Mouse (Mus musculus) thymus, postnatal 0 days (tissue): ENCODE measurements around the gene Apex1. TPM values are rescaled to one million over a fixed set of nuclear protein-coding genes. Genes with fewer than 3 reads are reported as not detected.
"Not testable (repeated sequence)": the region's sequence is repeated elsewhere in the genome, so short reads cannot be mapped to it uniquely, and the experiment has no call there.

Experiments used
- DNase-seq: peaks from one replicate; pipeline ENCODE4 v3.0.0-alpha.2; 2015; ENCODE audit warnings: low spot score
- polyA plus RNA-seq: library from polyadenylated mRNA; unstranded; fragments of >200 nt; fragmentation: Nextera tagmentation; extraction: Ambion mirVana; gene quantifications from 2 replicates; pipeline ENCODE4 v1.2.1, GENCODE M21; 2015

Apex1 gene
- polyA plus RNA-seq, 1 experiment from 2014 or later: 165 TPM

GRCm38 (mm10) chr14:50969041-50969440 is 44.3 kb downstream of the Apex1 start:
- no peak for DNase-seq

DNA sequence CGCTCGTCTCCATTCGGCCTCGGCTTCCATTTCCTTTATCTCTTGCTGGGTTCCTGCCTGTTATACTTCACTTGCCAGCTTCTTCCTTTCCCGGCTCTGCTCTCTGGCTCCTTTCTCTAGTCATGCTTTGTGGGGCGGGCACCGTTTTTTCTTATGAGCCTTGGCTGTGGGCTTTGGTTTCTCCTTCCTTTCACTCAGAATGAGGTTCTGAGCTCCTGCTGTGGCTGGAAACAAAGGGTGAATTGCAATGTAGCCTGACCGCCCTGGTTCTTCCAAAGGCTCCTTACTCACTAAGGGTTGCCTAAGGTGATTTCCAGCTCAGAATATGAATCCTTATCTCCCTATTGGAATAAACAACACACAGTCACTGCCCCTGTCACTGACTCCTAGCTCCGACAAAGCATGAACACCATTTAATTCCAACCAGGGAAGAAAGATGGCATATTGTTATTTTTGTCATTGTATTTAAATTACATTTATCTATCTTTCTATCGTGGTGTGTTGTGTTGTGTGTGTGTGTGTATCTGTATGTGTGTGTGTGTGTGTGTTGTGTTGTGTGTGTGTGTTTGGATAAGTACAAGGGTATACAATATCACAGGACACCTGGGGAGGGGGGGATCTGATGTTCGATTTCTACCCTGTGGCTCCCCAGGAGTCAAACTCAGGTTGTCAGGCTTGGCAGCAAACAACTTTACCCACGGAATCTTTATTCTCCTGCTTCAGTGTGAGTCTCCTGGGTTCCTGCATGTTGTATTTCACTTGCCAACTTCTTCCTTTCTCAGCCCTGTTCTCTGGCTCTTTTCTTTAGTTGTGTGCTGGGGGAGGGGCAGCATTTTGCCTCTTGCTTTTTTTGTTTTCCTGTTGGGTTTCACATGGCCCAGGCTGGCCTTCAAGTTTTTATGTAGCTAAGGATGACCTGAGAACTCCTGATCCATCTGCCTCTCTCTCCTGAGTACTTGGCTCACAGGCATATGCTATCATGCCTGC is 45.1 kb downstream of the Apex1 start:
- DNase-seq: no peak

- no peak for DNase-seq
These were observed 46.1 kb downstream of the Apex1 start for GRCm38 (mm10) chr14:50970822-50971221.

DNA sequence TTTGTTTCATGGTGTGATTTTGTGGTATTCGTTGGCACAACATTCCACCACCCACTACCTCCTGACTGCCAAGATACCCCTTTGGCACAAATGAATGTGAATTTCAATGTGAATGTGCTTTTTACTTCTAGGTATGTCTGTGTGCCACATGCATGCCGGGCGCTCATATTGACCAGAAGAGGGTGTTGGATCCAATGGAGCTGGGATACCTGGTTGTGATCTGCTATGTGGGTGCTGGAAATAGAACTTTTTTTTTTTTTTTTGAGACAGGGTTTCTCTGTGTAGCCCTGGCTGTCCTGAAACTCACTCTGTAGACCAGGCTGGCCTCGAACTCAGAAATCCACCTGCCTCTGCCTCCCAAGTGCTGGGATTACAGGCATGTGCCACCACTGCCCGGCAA is 48.3 kb downstream of the Apex1 start:
- DNase-seq: not testable (repeated sequence)

DNA sequence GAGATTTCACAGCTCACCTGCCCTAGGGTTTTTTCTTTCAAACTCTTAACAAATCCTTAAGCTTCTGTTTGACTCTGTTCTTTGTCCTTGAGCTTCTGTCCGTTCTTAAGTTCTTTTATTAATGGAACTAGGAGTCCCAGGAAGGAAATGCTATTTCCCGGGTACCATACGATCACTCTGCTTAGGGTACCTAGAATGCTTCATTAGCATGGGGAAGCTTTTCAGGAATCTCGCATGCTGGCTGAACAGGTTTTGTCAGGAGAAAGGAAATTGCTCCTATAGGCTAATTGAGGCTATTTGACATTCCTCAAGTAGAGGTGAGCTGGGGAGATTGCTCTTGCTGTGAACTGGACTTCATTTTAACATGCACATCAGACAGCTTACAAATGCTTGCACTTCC is 48.9 kb downstream of the Apex1 start:
- DNase-seq: no peak

DNA sequence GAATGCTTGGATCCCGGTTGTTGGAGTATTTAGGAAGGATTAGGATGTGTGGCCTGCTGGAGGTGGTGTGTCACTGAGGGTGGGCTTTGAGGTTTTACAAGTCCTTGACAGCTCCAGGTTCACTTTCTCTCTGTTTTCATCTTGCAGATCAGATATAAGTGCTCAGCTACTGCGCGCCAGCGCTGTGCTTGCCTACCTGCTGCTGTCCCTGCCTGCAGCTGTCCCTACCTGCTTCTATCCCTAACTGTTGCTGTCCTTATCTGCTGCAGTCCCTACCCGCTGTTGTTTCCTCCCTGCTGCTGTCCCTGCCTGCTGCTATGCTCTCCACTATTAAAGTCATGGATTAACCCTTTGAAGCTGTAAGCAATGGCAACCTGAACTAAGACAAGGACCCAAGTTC is 50.2 kb downstream of the Apex1 start:
- no peak for DNase-seq

GRCm38 (mm10) chr14:50976674-50977073 is 51.9 kb downstream of the Apex1 start:
- DNase-seq: no peak

Other genes with a start within 250 kb of the Apex1 start
- not detected in 2 replicates for gene Olfr747, start 231.8 kb upstream of the Apex1 start, polyA plus RNA-seq
- not detected in 2 replicates for gene Olfr748, start 217.6 kb upstream of the Apex1 start, polyA plus RNA-seq
- not detected in 2 replicates for gene Olfr749, start 179.9 kb upstream of the Apex1 start, polyA plus RNA-seq
- 72.4 and 80.8 TPM in 2 replicates for gene Ttc5, start 139.4 kb upstream of the Apex1 start, polyA plus RNA-seq
- gene Ccnb1ip1, start 117.2 kb upstream of the Apex1 start, polyA plus RNA-seq: not detected in 2 replicates
- 54.8 and 58.9 TPM in 2 replicates for gene Parp2, start 117.1 kb upstream of the Apex1 start, polyA plus RNA-seq
- 10.7 and 11.2 TPM in 2 replicates for gene Tep1, start 54.4 kb upstream of the Apex1 start, polyA plus RNA-seq
- 0.18 and 0.30 TPM in 2 replicates for gene Klhl33, start 27.5 kb upstream of the Apex1 start, polyA plus RNA-seq
- 111 and 123 TPM in 2 replicates for gene Osgep, start 75 bp upstream of the Apex1 start, polyA plus RNA-seq
- gene Pip4p1, start 5.9 kb downstream of the Apex1 start, polyA plus RNA-seq: 42.3 and 45.5 TPM in 2 replicates
- gene Pnp, start 6.1 kb downstream of the Apex1 start, polyA plus RNA-seq: 54.2 and 60.6 TPM in 2 replicates
- not detected in 2 replicates for gene Gm49342, start 19.5 kb downstream of the Apex1 start, polyA plus RNA-seq
- gene Pnp2, start 31.0 kb downstream of the Apex1 start, polyA plus RNA-seq: 0.69 and 1.1 TPM in 2 replicates
- gene Rnase10, start 82.8 kb downstream of the Apex1 start, polyA plus RNA-seq: 0.22 TPM in 1 of 2 replicates, not detected in the other
- gene Rnase9, start 116.9 kb downstream of the Apex1 start, polyA plus RNA-seq: not detected in 2 replicates
- not detected in 2 replicates for gene Rnase11, start 125.2 kb downstream of the Apex1 start, polyA plus RNA-seq
- gene Rnase12, start 132.7 kb downstream of the Apex1 start, polyA plus RNA-seq: 0.33 and 0.36 TPM in 2 replicates
- gene Olfr750, start 149.5 kb downstream of the Apex1 start, polyA plus RNA-seq: not detected in 2 replicates
- gene Rnase4, start 166.1 kb downstream of the Apex1 start, polyA plus RNA-seq: 29.9 and 32.1 TPM in 2 replicates
- 5.0 and 6.0 TPM in 2 replicates for gene Ang, start 166.2 kb downstream of the Apex1 start, polyA plus RNA-seq
- gene Eddm3b, start 189.5 kb downstream of the Apex1 start, polyA plus RNA-seq: not detected in 2 replicates
- 3.1 and 4.6 TPM in 2 replicates for gene Rnase6, start 198.9 kb downstream of the Apex1 start, polyA plus RNA-seq
- gene Rnase1, start 221.8 kb downstream of the Apex1 start, polyA plus RNA-seq: 1.2 and 1.4 TPM in 2 replicates
- not detected in 2 replicates for gene Rnase2b, start 237.3 kb downstream of the Apex1 start, polyA plus RNA-seq